Mouse (Mus musculus) ES-Bruce4 (cell line): ENCODE data around the gene Tubgcp4. TPM values are rescaled to one million over a fixed set of nuclear protein-coding genes. Genes with fewer than 3 reads are reported as not detected.
A peak's percentile ranks its signal among the peaks of the same experiment; 100 is the strongest.

Source experiments
- H3K27ac ChIP-seq: 2 replicates; pipeline ENCODE4 v1.5.1; 2012; ENCODE audit warnings: low read length, inconsistent platforms; ENCODE audit not compliant: insufficient read depth
- H3K27me3 ChIP-seq: 2 replicates; pipeline ENCODE4 v1.6.1; 2012; ENCODE audit warnings: mild to moderate bottlenecking, low read length, inconsistent platforms; ENCODE audit not compliant: control insufficient read depth, poor library complexity, insufficient read depth, severe bottlenecking
- H3K36me3 ChIP-seq: 2 replicates; pipeline ENCODE4 v1.6.1; 2012; ENCODE audit warnings: inconsistent platforms, mild to moderate bottlenecking, low read length, moderate library complexity; ENCODE audit not compliant: control insufficient read depth, poor library complexity, insufficient read depth, severe bottlenecking
- H3K4me1 ChIP-seq: one replicate; pipeline ENCODE4 v1.8.1; 2011; ENCODE audit warnings: low read length; ENCODE audit not compliant: control insufficient read depth, insufficient read depth
- H3K4me3 ChIP-seq: 2 replicates; pipeline ENCODE4 v1.5.1; 2011; ENCODE audit warnings: low read depth, mild to moderate bottlenecking, low read length
- H3K9ac ChIP-seq: 2 replicates; pipeline ENCODE4 v1.6.1; 2012; ENCODE audit warnings: low read depth, mild to moderate bottlenecking, inconsistent platforms; ENCODE audit not compliant: poor library complexity, severe bottlenecking
- H3K9me3 ChIP-seq: replicated peaks from 2 replicates; pipeline ENCODE4 v1.6.1; 2012; ENCODE audit warnings: mild to moderate bottlenecking, low read length, inconsistent platforms; ENCODE audit not compliant: control insufficient read depth, poor library complexity, insufficient read depth, severe bottlenecking
- CTCF ChIP-seq: IDR thresholded peaks from one replicate; pipeline ENCODE4 v1.8.1; 2011; ENCODE audit warnings: low read depth, low read length
- EP300 ChIP-seq: IDR thresholded peaks from 2 replicates; pipeline ENCODE4 v1.6.1; 2011; ENCODE audit warnings: low read depth, low read length; ENCODE audit not compliant: insufficient read depth
- POLR2A ChIP-seq: IDR thresholded peaks from one replicate; pipeline ENCODE4 v1.8.1; 2011; ENCODE audit warnings: low read length; ENCODE audit not compliant: insufficient read depth
- polyA plus RNA-seq: library from polyadenylated mRNA; stranded (reverse); fragments of >200 nt; gene quantifications from 2 replicates; pipeline ENCODE4 v1.2.4, GENCODE M21; 2011; ENCODE audit warnings: low read depth; ENCODE audit not compliant: missing spikeins, insufficient read depth, insufficient read length

Gene Tubgcp4
- polyA plus RNA-seq, 1 experiment: 52.4 TPM

DNA sequence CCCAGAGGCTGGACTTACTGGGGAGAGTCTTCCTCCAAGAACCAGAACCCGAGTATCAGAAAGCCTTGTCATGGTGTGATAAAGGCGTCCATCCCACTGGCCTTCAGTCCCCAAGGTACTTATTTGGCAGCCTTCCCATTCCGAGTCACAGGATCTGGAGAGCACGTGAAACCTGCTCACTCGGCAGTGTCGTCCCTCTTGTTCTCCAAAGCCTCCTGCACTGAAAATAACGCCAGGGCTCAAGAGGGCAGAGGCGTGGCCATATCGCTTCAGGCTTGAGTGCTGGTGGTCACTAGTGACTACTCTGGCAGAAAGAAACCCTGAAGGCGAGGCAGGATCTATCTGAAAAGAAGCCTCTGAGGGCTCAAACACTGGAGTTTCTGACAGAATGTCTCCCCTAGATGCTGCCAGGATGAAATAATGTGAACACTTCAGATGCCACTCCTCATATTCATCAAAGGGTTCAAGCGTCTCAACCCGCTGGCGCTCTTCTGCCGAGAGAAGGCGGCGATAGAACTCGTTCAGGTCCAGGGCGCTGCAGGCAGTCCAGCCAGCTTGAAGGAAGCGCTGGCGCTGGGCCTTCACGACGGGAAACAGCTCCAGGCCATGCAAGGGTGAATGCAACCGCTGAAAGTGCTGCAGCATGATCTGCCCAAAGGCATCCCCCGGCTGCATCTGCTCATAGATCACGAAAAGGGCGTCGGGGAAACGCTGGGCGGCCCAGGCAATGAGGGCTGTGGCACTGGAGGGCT lies 31.0 kb upstream of the Tubgcp4 start:
- TF ChIP-seq CTCF (no peak), POLR2A (no peak), EP300 (no peak)
- H3K9me3 ChIP-seq: no peaks in the 10 kb centered on the region
- H3K36me3 ChIP-seq: peaks cover 11% of the 10 kb centered on the region
- H3K27me3 ChIP-seq: no peaks in the 10 kb centered on the region
- H3K27ac ChIP-seq: peak overlapping the region; percentile 75
- peaks cover 1% of the 10 kb centered on the region for H3K4me1 ChIP-seq
- H3K9ac ChIP-seq: peak overlapping the region; percentile 79
- peak overlapping the region; percentile 81 for H3K4me3 ChIP-seq

DNA sequence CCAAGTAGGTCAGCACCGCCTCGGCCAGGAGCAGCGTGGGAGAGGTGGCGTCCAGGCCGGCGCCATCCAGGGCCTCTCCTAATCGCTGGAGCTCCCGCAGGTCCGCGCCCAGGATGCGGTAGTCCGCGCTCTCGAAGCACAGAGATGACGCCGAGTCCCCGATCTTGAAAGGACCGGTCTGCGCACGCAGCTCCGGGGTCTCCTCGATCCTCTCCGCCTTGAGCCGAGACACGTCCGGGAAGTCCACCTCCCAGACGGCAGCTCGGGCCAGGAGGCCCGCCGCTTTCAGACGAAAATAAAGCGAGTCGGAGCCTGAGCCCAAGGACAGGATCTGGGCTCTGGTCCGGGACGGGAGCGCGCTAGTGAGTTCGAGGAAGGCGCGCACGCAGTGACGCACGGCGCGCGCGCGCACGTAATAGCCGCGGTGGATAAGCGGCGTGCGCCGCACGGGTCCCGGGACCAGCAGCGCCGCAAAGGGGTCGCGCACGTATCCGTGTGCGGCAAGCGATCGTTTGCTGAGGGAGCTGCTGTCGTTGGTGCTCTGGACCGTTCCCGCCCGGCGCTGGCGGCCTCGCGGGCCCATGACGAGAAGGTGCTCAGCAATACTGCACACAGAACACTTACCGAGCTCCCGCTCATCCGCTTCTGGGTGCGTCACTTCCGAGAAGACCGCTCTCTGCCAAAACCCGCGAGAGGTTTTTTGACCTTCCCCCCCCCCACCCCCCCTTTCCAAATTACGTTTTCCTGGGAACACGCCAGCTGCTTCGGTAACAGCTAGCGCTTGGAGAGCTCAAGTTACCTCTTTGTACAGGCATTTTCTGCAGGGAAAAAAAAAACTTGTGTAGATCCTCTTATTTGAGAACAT lies 30.2 kb upstream of the Tubgcp4 start, which contains the start of the genes Adal and Lcmt2:
Gene Adal, plus strand, starts transcription at position 411 of the 865 bp plus-strand sequence.
Gene Lcmt2, minus strand, starts transcription at position 636 of the 865 bp plus-strand sequence.
- Histone ChIP-seq H3K27me3 (no peaks in the 10 kb centered on the region), H3K4me1 (peaks cover 1% of the 10 kb centered on the region), H3K9me3 (no peaks in the 10 kb centered on the region), H3K9ac (peak within 1 kb of the TSS; percentile 79), H3K27ac (peak within 1 kb of the TSS; percentile 76), H3K4me3 (peak within 1 kb of the TSS; percentile 81), H3K36me3 (peaks cover 11% of the 10 kb centered on the region)
- peak; percentile 9 for TF ChIP-seq POLR2A
- no peak for TF ChIP-seq CTCF

DNA sequence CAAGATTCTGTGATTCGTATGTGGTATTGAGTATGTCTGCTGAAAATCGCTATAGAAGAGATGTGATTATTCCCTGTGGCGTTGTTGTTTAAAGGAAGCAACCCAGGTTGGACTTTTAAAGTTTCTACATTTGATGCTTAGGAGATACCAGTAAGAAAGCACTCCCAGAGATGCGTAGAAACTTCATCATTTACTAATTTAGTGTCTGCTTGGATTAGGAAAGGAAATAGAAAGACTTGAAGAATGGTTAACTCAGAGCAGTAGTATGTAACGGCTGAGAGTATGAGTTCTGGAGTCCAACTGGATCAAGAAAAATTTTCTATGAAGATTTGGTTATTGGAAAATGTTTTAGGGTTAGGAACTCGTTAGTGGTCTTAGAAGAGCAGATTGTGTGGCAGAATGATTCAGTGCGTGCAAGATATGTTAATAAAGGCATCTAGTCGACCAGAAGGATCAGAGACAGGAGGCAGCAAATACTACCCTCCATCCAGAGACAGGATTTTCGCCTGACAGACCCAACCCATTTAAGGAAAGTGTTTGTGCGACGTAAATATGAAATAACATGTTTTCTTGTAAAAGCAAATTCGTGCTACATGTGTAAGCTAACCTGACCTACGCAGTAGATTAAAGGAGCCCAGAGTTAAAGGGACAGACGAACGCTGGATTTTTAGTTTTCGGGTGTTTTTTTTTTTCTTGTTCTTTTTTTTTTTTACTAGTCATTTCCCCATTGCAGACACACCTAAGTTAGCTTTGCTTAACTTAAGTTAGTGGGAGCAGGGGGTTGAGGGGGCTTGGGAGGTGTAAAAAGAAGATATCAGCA lies 29.0 kb upstream of the Tubgcp4 start:
- no peaks in the 10 kb centered on the region for H3K27me3 ChIP-seq
- TF ChIP-seq POLR2A (no peak), EP300 (no peak), CTCF (no peak)
- no peak overlapping the region for H3K27ac ChIP-seq
- H3K4me3 ChIP-seq: peak overlapping the region; percentile 81; the same call in 1 of the 2 replicates
- H3K36me3 ChIP-seq: peaks cover 11% of the 10 kb centered on the region
- peaks cover 1% of the 10 kb centered on the region for H3K4me1 ChIP-seq
- peak overlapping the region; percentile 79 for H3K9ac ChIP-seq
- no peaks in the 10 kb centered on the region for H3K9me3 ChIP-seq

DNA sequence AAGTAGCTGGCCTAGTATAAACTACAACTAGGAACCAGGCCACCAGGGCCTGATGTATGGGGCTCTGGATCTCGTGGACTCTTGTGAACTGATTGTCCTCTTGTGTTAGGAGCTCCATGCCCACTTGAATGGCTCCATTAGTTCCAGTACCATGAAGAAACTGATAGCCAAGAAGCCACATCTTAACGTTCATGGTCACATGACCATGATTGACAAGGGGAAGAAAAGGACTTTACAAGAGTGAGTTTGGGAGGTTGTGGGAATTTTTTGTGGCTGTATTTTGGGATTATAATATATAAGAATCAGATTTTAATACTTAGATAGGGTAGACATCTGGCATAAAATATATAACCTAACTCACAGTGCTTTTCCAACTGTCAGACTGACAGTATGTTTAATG lies 28.0 kb upstream of the Tubgcp4 start:
- no peak for TF ChIP-seq EP300
- TF ChIP-seq CTCF: no peak
- no peak for TF ChIP-seq POLR2A
- Histone ChIP-seq H3K27me3 (no peaks in the 10 kb centered on the region), H3K36me3 (peaks cover 11% of the 10 kb centered on the region), H3K27ac (no peak overlapping the region), H3K4me3 (no peak overlapping the region), H3K4me1 (peaks cover 1% of the 10 kb centered on the region), H3K9ac (no peak overlapping the region), H3K9me3 (no peaks in the 10 kb centered on the region)

DNA sequence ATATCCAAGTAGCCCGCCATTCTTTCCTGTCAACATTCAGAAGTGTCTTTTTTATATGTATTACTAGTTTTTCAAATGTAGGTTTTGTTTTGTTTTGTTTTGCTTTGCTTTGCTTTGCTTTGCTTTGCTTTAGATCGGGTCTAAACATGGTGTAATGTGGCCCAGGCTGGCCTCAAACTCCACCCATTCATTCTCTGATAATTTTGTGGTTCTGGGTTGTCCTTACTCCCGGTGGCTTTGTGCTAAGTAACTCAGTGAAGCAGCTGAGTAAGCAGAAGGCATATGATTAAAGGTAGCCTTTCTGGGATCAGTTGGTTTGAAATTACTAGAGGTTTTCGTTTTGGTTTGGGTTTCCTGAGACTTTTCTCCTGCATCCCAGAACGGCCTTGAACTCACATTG lies 20.8 kb upstream of the Tubgcp4 start:
- H3K9me3 ChIP-seq: no peaks in the 10 kb centered on the region
- H3K4me3 ChIP-seq: no peak overlapping the region
- H3K36me3 ChIP-seq: peaks cover 2% of the 10 kb centered on the region
- no peak overlapping the region for H3K27ac ChIP-seq
- no peaks in the 10 kb centered on the region for H3K4me1 ChIP-seq
- TF ChIP-seq POLR2A (no peak), EP300 (no peak), CTCF (no peak)
- no peak overlapping the region for H3K9ac ChIP-seq
- H3K27me3 ChIP-seq: no peaks in the 10 kb centered on the region
